Mouse (Mus musculus) heart, postnatal 0 days (tissue): ENCODE measurements around the gene Utp11. TPM values are rescaled to one million over a fixed set of nuclear protein-coding genes. Genes with fewer than 3 reads are reported as not detected.
"Not testable (repeated sequence)": the region's sequence is repeated elsewhere in the genome, so short reads cannot be mapped to it uniquely, and the experiment has no call there.

Experiments
- ATAC-seq: fragments of 200-750 bp; cut with Nextera tagmentation; 2 replicates; pipeline ENCODE4 v1.8.0; 2017; ENCODE audit warnings: low read depth, moderate number of reproducible peaks, moderate library complexity; ENCODE audit not compliant: insufficient read depth
- DNase-seq: peaks from one replicate; pipeline ENCODE4 v3.0.0-alpha.2; 2016; ENCODE audit warnings: low spot score
- H3K27ac ChIP-seq: fragments of 300-500 bp; sonication (generic); 2 replicates; pipeline ENCODE4 v1.5.1; 2014; ENCODE audit warnings: low read depth, mild to moderate bottlenecking
- H3K27me3 ChIP-seq: fragments of 300-500 bp; sonication (generic); 2 replicates; pipeline ENCODE4 v1.6.1; 2014; ENCODE audit warnings: low read length, mixed read lengths; ENCODE audit not compliant: control insufficient read depth, insufficient read depth
- H3K36me3 ChIP-seq: fragments of 300-500 bp; sonication (generic); replicated peaks from 2 replicates; pipeline ENCODE4 v1.6.1; 2014; ENCODE audit warnings: low read length, mixed read lengths; ENCODE audit not compliant: control insufficient read depth, insufficient read depth
- H3K4me1 ChIP-seq: fragments of 300-500 bp; sonication (generic); 2 replicates; pipeline ENCODE4 v1.6.1; 2014; ENCODE audit warnings: antibody characterized with exemption; ENCODE audit not compliant: control insufficient read depth, insufficient read depth
- H3K4me2 ChIP-seq: fragments of 300-500 bp; sonication (generic); 2 replicates; pipeline ENCODE4 v1.6.1; 2014; ENCODE audit warnings: low read depth, mild to moderate bottlenecking, low read length, moderate library complexity
- H3K4me3 ChIP-seq: fragments of 300-500 bp; sonication (generic); 2 replicates; pipeline ENCODE4 v1.5.1; 2014; ENCODE audit warnings: low read depth, low read length
- H3K9ac ChIP-seq: fragments of 300-500 bp; sonication (generic); replicated peaks from 2 replicates; pipeline ENCODE4 v1.6.1; 2014; ENCODE audit warnings: low read depth, low read length, mixed read lengths
- H3K9me3 ChIP-seq: fragments of 300-500 bp; sonication (generic); replicated peaks from 2 replicates; pipeline ENCODE4 v1.6.1; 2016; ENCODE audit warnings: low read length; ENCODE audit not compliant: control insufficient read depth
- CTCF ChIP-seq: IDR thresholded peaks from 2 replicates; pipeline ENCODE4 v1.5.1; 2016; ENCODE audit warnings: antibody characterized with exemption, control low read depth, low read depth
- EP300 ChIP-seq: IDR thresholded peaks from 2 replicates; pipeline ENCODE4 v1.6.1; 2016; ENCODE audit warnings: antibody characterized with exemption, low read depth
- WGBS: fragments of 180-500 bp; shearing (Covaris S2); extraction: QIAGEN DNeasy Blood & Tissue Kit; methylation state at CpG from one replicate; pipeline ENCODE4 v1.1.7; 2014; 5-methylcytosine and 5-hydroxymethylcytosine counted together
- polyA plus RNA-seq: library from polyadenylated mRNA; unstranded; fragments of >200 nt; fragmentation: Nextera tagmentation; extraction: Ambion mirVana; gene quantifications from 2 replicates; pipeline ENCODE4 v1.2.1, GENCODE M21; 2015
- total RNA-seq: library from RNA; depleted of rRNA; stranded (reverse); fragments of >200 nt; gene quantifications from 2 replicates; pipeline ENCODE4 v1.2.3, GENCODE M21; 2014; ENCODE audit warnings: low replicate concordance

Utp11 gene
- total and polyA plus RNA-seq, 2 experiments from 2014 or later, result 5.5 to 33.4 TPM

DNA sequence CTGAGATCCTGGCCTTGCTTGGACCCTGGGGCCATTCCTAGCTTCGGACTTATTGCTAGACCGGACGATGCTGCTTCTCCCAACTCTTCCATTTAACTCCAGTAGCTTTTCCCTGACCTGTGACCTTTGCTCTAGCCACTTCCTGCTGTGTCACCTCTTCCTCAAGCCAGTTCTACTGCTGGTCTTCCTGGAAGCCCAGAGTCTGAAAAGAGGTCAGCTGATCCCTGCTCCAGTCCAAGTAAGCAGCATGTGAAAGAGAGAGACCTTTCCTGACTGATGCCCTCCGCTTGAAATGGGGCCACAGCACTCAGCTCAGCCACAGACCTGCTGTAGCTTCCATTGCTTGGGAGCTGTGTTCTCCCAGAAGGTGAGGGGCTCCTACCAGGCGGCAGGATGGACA lies 44.1 kb upstream of the Utp11 start:
- Histone ChIP-seq H3K9ac (no peak overlapping the region), H3K4me1 (peaks cover 4% of the 10 kb centered on the region; the same call in 1 of the 2 replicates), H3K36me3 (0 out of 2 replicates have a peak, but pooled peaks cover 4% of the 10 kb centered on the region), H3K27me3 (no peaks in the 10 kb centered on the region), H3K4me2 (no peak overlapping the region), H3K27ac (no peak overlapping the region), H3K9me3 (no peaks in the 10 kb centered on the region), H3K4me3 (no peak overlapping the region)
- 67% methylated on average over 5 of the region's 5 CpGs for WGBS
- ATAC-seq (no peak), DNase-seq (no peak)
- TF ChIP-seq EP300, result no peak
- TF ChIP-seq CTCF, result no peak

GRCm38 (mm10) chr4:124736952-124737351 lies 43.6 kb upstream of the Utp11 start:
- Histone ChIP-seq H3K27ac (no peak overlapping the region), H3K9me3 (no peaks in the 10 kb centered on the region), H3K4me1 (peaks cover 4% of the 10 kb centered on the region; the same call in 1 of the 2 replicates), H3K9ac (no peak overlapping the region), H3K4me2 (no peak overlapping the region), H3K36me3 (peaks cover 6% of the 10 kb centered on the region), H3K4me3 (no peak overlapping the region), H3K27me3 (no peaks in the 10 kb centered on the region)
- no peak for ATAC-seq
- TF ChIP-seq CTCF (no peak), EP300 (no peak)
- DNase-seq, result no peak
- WGBS, result 66% methylated on average over 2 of the region's 2 CpGs

GRCm38 (mm10) chr4:124726121-124726520 lies 32.7 kb upstream of the Utp11 start:
- Histone ChIP-seq H3K4me2 (no peak overlapping the region), H3K27me3 (no peaks in the 10 kb centered on the region), H3K4me1 (no peaks in the 10 kb centered on the region), H3K36me3 (peaks cover 97% of the 10 kb centered on the region), H3K4me3 (no peak overlapping the region), H3K9me3 (no peaks in the 10 kb centered on the region), H3K27ac (no peak overlapping the region), H3K9ac (no peak overlapping the region)
- ATAC-seq, result no peak
- 86% methylated on average over 6 of the region's 6 CpGs for WGBS
- DNase-seq, result no peak
- TF ChIP-seq EP300, result no peak
- no peak for TF ChIP-seq CTCF

GRCm38 (mm10) chr4:124719101-124719500 lies 25.7 kb upstream of the Utp11 start:
- H3K4me1 ChIP-seq, result peaks cover 9% of the 10 kb centered on the region

DNA sequence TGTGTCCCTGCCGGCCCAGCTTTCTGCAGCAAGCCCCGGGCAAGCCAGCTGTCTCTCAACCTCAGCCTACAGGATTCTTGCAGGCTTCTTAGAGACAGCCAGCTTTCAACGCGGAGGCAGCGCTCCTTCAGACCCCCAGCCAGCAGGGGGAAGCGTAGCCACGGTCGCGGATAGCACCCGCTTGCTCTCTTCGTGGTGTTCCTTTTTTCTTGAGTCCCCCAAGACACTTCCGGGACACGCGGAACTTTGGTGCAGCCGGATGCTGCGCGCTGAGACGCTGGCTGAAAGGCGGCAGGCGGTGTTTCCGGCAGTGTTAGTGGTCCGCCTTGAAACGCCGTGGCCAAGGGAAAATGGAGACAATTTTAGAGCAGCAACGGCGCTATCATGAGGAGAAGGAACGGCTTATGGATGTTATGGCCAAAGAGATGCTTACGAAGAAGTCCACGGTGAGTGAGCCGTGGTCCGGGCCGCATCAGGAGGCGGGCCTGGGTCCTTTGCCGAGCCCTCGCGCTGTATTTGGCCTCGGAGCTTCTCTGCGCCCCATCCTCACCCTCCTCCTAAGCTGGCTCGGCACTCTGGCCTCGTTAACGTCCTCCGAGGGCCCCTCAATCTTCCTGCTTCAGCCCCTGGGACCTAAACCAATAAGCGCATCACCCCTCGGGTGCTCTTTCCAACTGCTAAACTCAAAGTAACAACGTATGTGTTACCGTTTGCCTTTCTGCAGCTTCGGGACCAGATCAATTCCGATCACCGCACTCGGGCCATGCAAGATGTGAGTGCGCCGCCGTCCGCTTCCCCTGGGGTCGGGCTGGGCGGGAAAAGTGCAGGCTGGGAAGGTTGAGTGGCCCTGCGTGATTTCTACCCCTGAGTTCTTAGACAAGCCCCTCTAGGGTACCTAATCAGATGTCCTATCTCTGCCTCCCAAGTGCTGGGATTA lies 21.4 kb upstream of the Utp11 start, which contains the start of gene Sf3a3:
Gene Sf3a3, plus strand, starts transcription at position 232 of the 937 bp plus-strand sequence.
- Histone ChIP-seq H3K36me3 (peaks cover 40% of the 10 kb centered on the region), H3K4me3 (peak within 1 kb of the TSS; percentile 68), H3K4me2 (peak within 1 kb of the TSS; percentile 74), H3K4me1 (peaks cover 19% of the 10 kb centered on the region), H3K27me3 (no peaks in the 10 kb centered on the region), H3K27ac (peak within 1 kb of the TSS; percentile 68), H3K9ac (peak within 1 kb of the TSS; percentile 80), H3K9me3 (no peaks in the 10 kb centered on the region)
- TF ChIP-seq CTCF (peak; percentile 86), EP300 (no peak)
- peak; percentile 94 for ATAC-seq
- whole genome bisulfite sequencing, result under 1% methylated on average over 57 of the region's 57 CpGs
- peak; percentile 95 for DNase-seq

More at GRCm38 (mm10) chr4:124719101-124719500, 25.7 kb upstream of the Utp11 start:
- Histone ChIP-seq H3K27me3 (no peaks in the 10 kb centered on the region), H3K9ac (no peak overlapping the region), H3K36me3 (peaks cover 80% of the 10 kb centered on the region), H3K4me2 (no peak overlapping the region), H3K4me3 (no peak overlapping the region), H3K27ac (no peak overlapping the region), H3K9me3 (no peaks in the 10 kb centered on the region)
- DNase-seq, result no peak
- no peak for TF ChIP-seq EP300
- no peak for TF ChIP-seq CTCF
- 90% methylated on average over 4 of the region's 4 CpGs for WGBS
- ATAC-seq, result no peak

DNA sequence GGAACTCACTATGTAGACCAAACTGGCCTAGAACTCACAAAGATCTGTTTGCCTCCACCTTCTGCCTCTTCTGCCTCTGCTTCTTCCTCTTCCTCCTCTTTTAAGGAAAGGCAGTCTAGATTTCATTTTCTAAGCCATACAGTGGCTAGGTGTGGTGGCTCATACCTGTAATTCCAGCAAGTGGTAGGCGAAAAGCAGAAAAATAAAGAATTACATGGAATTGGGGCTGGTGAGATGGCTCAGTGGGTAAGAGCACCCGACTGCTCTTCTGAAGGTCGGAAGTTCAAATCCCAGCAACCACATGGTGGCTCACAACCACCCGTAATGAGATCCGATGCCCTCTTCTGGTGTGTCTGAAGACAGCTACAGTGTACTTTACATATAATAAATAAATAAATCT lies 20.4 kb upstream of the Utp11 start:
- Histone ChIP-seq H3K36me3 (peaks cover 30% of the 10 kb centered on the region), H3K4me1 (peaks cover 28% of the 10 kb centered on the region)
- H3K27ac ChIP-seq, H3K9ac ChIP-seq, H3K4me2 ChIP-seq, H3K4me3 ChIP-seq, H3K27me3 ChIP-seq, ATAC-seq, H3K9me3 ChIP-seq, DNase-seq: not testable (repeated sequence)
- 64% methylated on average over 5 of the region's 5 CpGs for WGBS
